Mouse (Mus musculus) hindbrain, embryonic 16.5 days (tissue): ENCODE measurements around the gene Armh4. TPM values are rescaled to one million over a fixed set of nuclear protein-coding genes. Genes with fewer than 3 reads are reported as not detected.

Experiments used
- ATAC-seq: fragments of 200-750 bp; cut with Nextera tagmentation; 2 replicates; pipeline ENCODE4 v1.8.0; 2017; ENCODE audit warnings: moderate TSS enrichment, moderate library complexity
- H3K27ac ChIP-seq: fragments of 300-500 bp; sonication (generic); 2 replicates; pipeline ENCODE4 v1.5.1; 2014; ENCODE audit warnings: low read depth, mild to moderate bottlenecking, control low read depth, low read length, moderate library complexity
- H3K27me3 ChIP-seq: fragments of 300-500 bp; sonication (generic); replicated peaks from 2 replicates; pipeline ENCODE4 v1.6.1; 2014; ENCODE audit warnings: low read length; ENCODE audit not compliant: control insufficient read depth, insufficient read depth
- H3K36me3 ChIP-seq: fragments of 300-500 bp; sonication (generic); 2 replicates; pipeline ENCODE4 v1.6.1; 2014; ENCODE audit warnings: mild to moderate bottlenecking, low read length, moderate library complexity, mixed read lengths; ENCODE audit not compliant: control insufficient read depth, insufficient read depth
- H3K4me1 ChIP-seq: fragments of 300-500 bp; sonication (generic); 2 replicates; pipeline ENCODE4 v1.6.1; 2014; ENCODE audit warnings: low read depth, low read length; ENCODE audit not compliant: control insufficient read depth, insufficient read depth
- H3K4me2 ChIP-seq: fragments of 300-500 bp; sonication (generic); 2 replicates; pipeline ENCODE4 v1.6.1; 2014; ENCODE audit warnings: mild to moderate bottlenecking, low read length, control low read depth, moderate library complexity
- H3K4me3 ChIP-seq: fragments of 300-500 bp; sonication (generic); 2 replicates; pipeline ENCODE4 v1.5.1; 2014; ENCODE audit warnings: mild to moderate bottlenecking, low read length, control low read depth, moderate library complexity
- H3K9ac ChIP-seq: fragments of 300-500 bp; sonication (generic); 2 replicates; pipeline ENCODE4 v1.6.1; 2014; ENCODE audit warnings: low read depth, mild to moderate bottlenecking, control low read depth, low read length, moderate library complexity
- H3K9me3 ChIP-seq: fragments of 300-500 bp; sonication (generic); 2 replicates; pipeline ENCODE4 v1.6.1; 2014; ENCODE audit warnings: mild to moderate bottlenecking, low read length, moderate library complexity; ENCODE audit not compliant: control insufficient read depth
- whole genome bisulfite sequencing: fragments of 180-500 bp; shearing (Covaris S2); extraction: QIAGEN DNeasy Blood & Tissue Kit; methylation state at CpG from one replicate; pipeline ENCODE4 v1.1.7; 2014; 5-methylcytosine and 5-hydroxymethylcytosine counted together
- polyA plus RNA-seq: library from polyadenylated mRNA; unstranded; fragments of >200 nt; fragmentation: Nextera tagmentation; extraction: Ambion mirVana; gene quantifications from 2 replicates; pipeline ENCODE4 v1.2.1, GENCODE M21; 2015

Gene Armh4
- polyA plus RNA-seq, 1 experiment from 2014 or later = 26.4 TPM

GRCm38 (mm10) chr14:49703432-49704200, 79.6 kb downstream of the Armh4 start:
- H3K27me3 ChIP-seq = no peaks in the 10 kb centered on the region
- no peak for ATAC-seq
- H3K4me1 ChIP-seq = no peaks in the 10 kb centered on the region
- no peaks in the 10 kb centered on the region for H3K9me3 ChIP-seq
- no peak overlapping the region for H3K27ac ChIP-seq
- H3K9ac ChIP-seq = no peak overlapping the region
- no peaks in the 10 kb centered on the region for H3K36me3 ChIP-seq
- WGBS = 78% methylated on average over 3 of the region's 3 CpGs
- H3K4me2 ChIP-seq = no peak overlapping the region
- no peak overlapping the region for H3K4me3 ChIP-seq

- 65% methylated on average over 5 of the region's 5 CpGs for WGBS
- no peaks in the 10 kb centered on the region for H3K4me1 ChIP-seq
Measured at GRCm38 (mm10) chr14:49679511-49680284, 103.5 kb downstream of the Armh4 start.

GRCm38 (mm10) chr14:49676580-49676979, 106.6 kb downstream of the Armh4 start:
- Histone ChIP-seq H3K4me3 (no peak overlapping the region), H3K27ac (no peak overlapping the region), H3K4me1 (no peaks in the 10 kb centered on the region), H3K9me3 (no peaks in the 10 kb centered on the region), H3K27me3 (no peaks in the 10 kb centered on the region), H3K4me2 (no peak overlapping the region), H3K9ac (no peak overlapping the region), H3K36me3 (no peaks in the 10 kb centered on the region)
- ATAC-seq = no peak
- 37% methylated on average over 2 of the region's 2 CpGs for WGBS

More at GRCm38 (mm10) chr14:49679511-49680284, 103.5 kb downstream of the Armh4 start:
- ATAC-seq = no peak
- Histone ChIP-seq H3K4me2 (no peak overlapping the region), H3K36me3 (no peaks in the 10 kb centered on the region), H3K27me3 (no peaks in the 10 kb centered on the region), H3K27ac (no peak overlapping the region), H3K9me3 (no peaks in the 10 kb centered on the region), H3K4me3 (no peak overlapping the region), H3K9ac (no peak overlapping the region)

GRCm38 (mm10) chr14:49660444-49660843, 122.7 kb downstream of the Armh4 start:
- Histone ChIP-seq H3K27ac (no peak overlapping the region), H3K9ac (no peak overlapping the region), H3K36me3 (no peaks in the 10 kb centered on the region), H3K9me3 (no peaks in the 10 kb centered on the region), H3K4me3 (no peak overlapping the region), H3K4me2 (no peak overlapping the region), H3K27me3 (no peaks in the 10 kb centered on the region), H3K4me1 (no peaks in the 10 kb centered on the region)
- ATAC-seq = no peak
- WGBS = 45% methylated on average over 4 of the region's 4 CpGs

- Histone ChIP-seq H3K9me3 (no peaks in the 10 kb centered on the region), H3K4me1 (no peaks in the 10 kb centered on the region), H3K27me3 (no peaks in the 10 kb centered on the region), H3K4me2 (no peak overlapping the region), H3K36me3 (no peaks in the 10 kb centered on the region), H3K27ac (no peak overlapping the region), H3K9ac (no peak overlapping the region), H3K4me3 (no peak overlapping the region)
- ATAC-seq = no peak
- whole genome bisulfite sequencing = 64% methylated on average over 1 of the region's 1 CpGs
Measured at GRCm38 (mm10) chr14:49649191-49649590, 134.0 kb downstream of the Armh4 start.

- Histone ChIP-seq H3K4me3 (no peak overlapping the region), H3K36me3 (no peaks in the 10 kb centered on the region), H3K9me3 (no peaks in the 10 kb centered on the region), H3K4me1 (no peaks in the 10 kb centered on the region), H3K4me2 (no peak overlapping the region), H3K27ac (no peak overlapping the region), H3K27me3 (no peaks in the 10 kb centered on the region), H3K9ac (no peak overlapping the region)
- ATAC-seq = no peak
- 69% methylated on average over 1 of the region's 1 CpGs for WGBS
Measured at GRCm38 (mm10) chr14:49637422-49637821, 145.8 kb downstream of the Armh4 start.

GRCm38 (mm10) chr14:49626055-49626454, 157.1 kb downstream of the Armh4 start:
- Histone ChIP-seq H3K9me3 (no peaks in the 10 kb centered on the region), H3K4me1 (no peaks in the 10 kb centered on the region), H3K9ac (no peak overlapping the region), H3K4me2 (no peak overlapping the region), H3K27ac (no peak overlapping the region), H3K4me3 (no peak overlapping the region), H3K27me3 (no peaks in the 10 kb centered on the region), H3K36me3 (no peaks in the 10 kb centered on the region)
- no peak for ATAC-seq
- WGBS = 20% methylated on average over 4 of the region's 4 CpGs

Other genes starting within 250 kb of the Armh4 start
- not detected in 2 replicates for gene Olfr722, start 118.6 kb upstream of the Armh4 start, polyA plus RNA-seq
- not detected in 2 replicates for gene Olfr723, start 148.4 kb upstream of the Armh4 start, polyA plus RNA-seq
- not detected in 2 replicates for gene Olfr724, start 179.9 kb upstream of the Armh4 start, polyA plus RNA-seq